Mouse (Mus musculus) splenic B cell, adult 2 months (primary cell): Measurements from ENCODE around the gene Gm49380.

Source experiments
- DNase-seq: peaks from one replicate; pipeline ENCODE4 v3.0.0-alpha.2; 2011; ENCODE audit warnings: low read depth, low spot score
- H3K27me3 ChIP-seq: 2 replicates; pipeline ENCODE4 v1.6.1; 2012; ENCODE audit warnings: mild to moderate bottlenecking, low read length, moderate library complexity, mixed read lengths; ENCODE audit not compliant: control insufficient read depth, poor library complexity, insufficient read depth, severe bottlenecking
- H3K36me3 ChIP-seq: 2 replicates; pipeline ENCODE4 v1.6.1; 2012; ENCODE audit warnings: mild to moderate bottlenecking, low read length, moderate library complexity, mixed read lengths; ENCODE audit not compliant: control insufficient read depth, poor library complexity, insufficient read depth, severe bottlenecking

Gm49380 gene

GRCm38 (mm10) chr9:44078955-44079756, 34.1 kb downstream of the Gm49380 start:
- Histone ChIP-seq H3K36me3 (no peaks in the 10 kb centered on the region), H3K27me3 (no peaks in the 10 kb centered on the region; the same call in 1 of the 2 replicates)
- no peak for DNase-seq

DNA sequence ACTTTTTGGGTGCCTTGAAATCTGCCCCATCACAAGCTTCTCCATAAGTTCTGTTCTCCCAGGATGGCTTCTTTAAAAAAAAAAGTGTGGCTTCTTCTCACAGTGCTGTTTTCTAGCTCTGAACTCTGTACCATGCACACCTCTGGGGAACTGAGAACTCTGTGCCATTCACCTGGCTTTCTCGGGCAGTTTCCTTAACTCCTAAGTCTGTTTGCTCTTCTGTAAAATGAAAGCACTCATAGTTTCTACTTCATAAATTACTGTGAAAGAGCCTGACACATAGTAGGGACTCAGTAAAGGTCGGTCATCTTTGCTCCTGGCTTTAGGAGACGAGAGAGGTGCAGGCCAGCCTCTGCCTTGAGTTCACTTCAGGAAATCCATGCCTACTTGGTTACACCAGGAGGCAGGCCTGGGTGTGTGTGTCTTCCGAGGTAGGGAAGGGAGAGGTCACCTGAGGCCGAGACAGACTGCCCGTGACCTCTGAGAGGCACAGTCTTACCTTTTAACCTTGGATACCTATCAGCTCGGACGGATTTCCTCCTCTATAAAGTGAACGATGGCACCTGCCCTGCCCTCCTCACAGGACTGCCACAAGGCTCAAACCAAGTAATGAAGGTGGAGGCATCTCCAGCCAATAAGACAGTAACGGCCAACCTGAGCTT, 35.0 kb downstream of the Gm49380 start:
- Histone ChIP-seq H3K27me3 (no peaks in the 10 kb centered on the region), H3K36me3 (no peaks in the 10 kb centered on the region)
- no peak for DNase-seq

GRCm38 (mm10) chr9:44077266-44077910, 35.9 kb downstream of the Gm49380 start:
- H3K27me3 ChIP-seq: no peaks in the 10 kb centered on the region
- no peak for DNase-seq
- no peaks in the 10 kb centered on the region for H3K36me3 ChIP-seq

- peak; percentile 70 for DNase-seq
- no peaks in the 10 kb centered on the region for H3K27me3 ChIP-seq
- H3K36me3 ChIP-seq: no peaks in the 10 kb centered on the region
Observed at GRCm38 (mm10) chr9:44076764-44077120, 36.6 kb downstream of the Gm49380 start.

DNA sequence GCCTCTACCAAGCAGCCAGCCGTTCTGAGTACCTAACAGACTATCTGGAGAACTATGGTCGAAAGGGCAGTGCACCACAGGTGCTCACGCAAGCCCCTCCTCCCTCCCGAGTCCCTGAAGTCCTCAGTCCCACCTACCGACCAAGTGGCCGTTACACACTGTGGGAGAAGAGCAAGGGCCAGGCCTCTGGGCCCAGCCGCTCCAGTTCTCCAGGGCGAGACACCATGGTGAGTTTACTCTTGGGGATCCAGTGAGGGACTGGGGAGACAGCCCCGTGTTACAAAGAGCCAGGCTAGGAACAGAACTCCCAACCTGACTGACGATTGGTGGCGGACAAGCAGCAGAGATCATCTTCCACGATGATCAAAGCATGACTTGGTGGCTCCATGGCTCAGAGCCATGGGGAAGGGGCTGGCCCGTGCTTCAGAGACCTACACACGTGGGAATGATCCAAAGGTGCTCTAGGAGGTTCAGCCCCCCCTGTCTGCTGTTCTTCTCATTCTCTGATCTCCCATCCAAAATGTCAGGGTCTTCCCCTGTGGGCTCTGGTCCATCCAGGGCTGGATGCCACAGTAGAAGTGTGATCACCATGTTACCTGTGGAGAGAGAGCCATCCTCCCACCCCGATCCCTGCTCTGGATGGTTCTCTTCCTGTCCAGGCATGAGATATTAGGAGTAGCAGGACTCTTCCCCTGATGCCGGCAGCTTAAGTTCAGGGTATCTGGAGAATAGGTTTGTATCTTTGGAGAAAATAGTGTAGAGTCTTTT, 37.1 kb downstream of the Gm49380 start:
- Histone ChIP-seq H3K36me3 (no peaks in the 10 kb centered on the region), H3K27me3 (no peaks in the 10 kb centered on the region)
- DNase-seq: no peak

GRCm38 (mm10) chr9:44075276-44075995, 37.9 kb downstream of the Gm49380 start:
- Histone ChIP-seq H3K36me3 (no peaks in the 10 kb centered on the region), H3K27me3 (no peaks in the 10 kb centered on the region)
- DNase-seq: no peak

DNA sequence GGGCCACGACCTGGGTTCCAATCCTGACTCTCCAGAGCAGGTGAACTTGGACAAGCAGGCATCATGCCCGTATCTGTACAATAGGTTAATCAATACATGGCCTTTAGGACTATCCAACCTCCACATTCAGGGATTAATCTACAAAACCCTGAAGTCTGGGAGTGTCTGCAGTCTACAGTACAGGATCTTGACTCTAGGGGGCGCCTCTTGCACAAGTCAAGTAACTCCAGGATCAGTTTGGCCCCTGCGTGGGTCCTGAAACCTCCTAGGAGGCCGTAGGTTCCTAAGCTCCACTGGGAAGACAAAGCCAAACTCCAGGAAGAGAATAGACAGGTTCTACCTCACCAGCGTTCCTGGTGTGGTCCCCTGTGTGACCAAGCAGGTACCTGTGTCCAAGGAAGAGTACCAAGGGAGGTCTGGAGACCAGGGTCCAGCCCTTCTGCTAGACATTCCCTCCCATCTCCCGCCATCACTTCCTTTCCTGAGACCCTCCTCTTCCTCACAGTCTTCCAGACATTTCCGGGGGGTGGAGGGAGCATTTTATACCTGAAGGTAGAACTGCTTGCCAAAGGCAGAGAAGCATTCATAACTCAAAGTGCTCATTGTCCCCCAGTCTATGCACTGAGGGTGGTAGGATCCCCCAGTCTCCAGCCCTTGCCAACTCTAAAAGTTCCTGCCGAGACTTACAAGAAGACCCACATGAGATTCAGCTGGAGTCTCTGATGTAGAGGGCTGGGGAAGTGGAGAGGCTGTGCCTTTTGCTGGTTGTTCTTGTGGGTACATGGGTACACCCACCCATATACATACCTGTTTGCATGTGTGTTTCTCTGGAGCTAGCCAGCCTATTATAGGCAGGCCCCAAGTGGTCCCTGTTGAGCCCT, 38.7 kb downstream of the Gm49380 start:
- DNase-seq: peak; percentile 64
- no peaks in the 10 kb centered on the region for H3K27me3 ChIP-seq
- H3K36me3 ChIP-seq: no peaks in the 10 kb centered on the region

DNA sequence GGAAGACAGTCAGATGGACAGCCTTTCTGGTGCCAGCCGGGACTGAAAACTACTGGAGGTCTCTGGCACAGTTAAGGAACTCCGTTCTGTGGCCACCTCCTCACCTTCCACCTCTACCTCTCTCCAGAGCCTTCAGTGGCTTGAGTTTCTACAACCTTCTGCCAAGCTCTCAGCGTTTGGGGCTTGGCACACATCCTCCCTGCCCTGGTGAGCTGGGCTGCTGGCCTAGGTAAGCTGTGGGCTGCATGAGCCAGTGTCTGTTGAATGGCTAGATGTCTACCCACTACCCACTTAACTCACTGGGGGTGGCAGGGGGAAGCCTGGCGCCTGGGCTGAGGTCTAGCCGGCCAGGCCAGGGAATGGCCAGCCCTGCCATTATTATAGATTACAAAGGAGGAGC, 40.2 kb downstream of the Gm49380 start:
- Histone ChIP-seq H3K27me3 (no peaks in the 10 kb centered on the region), H3K36me3 (no peaks in the 10 kb centered on the region)
- DNase-seq: no peak

DNA sequence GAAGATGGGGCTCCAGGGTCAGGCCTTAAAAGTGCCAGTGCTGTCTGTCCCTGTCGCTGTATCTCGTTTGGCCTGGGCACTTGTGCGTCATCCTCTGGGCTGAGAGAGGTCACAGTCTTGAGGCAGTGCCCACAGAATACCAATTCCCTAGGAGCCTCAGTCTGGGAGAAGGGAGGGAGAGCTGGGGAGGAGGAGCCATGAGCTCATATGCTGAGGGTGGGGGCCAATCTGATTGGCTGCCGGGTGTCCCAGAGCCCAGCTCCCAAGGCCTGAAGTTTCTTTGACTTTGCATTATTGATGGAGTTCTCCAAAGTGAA, 40.7 kb downstream of the Gm49380 start:
- no peaks in the 10 kb centered on the region for H3K27me3 ChIP-seq
- no peak for DNase-seq
- H3K36me3 ChIP-seq: no peaks in the 10 kb centered on the region

- DNase-seq: no peak
- Histone ChIP-seq H3K36me3 (no peaks in the 10 kb centered on the region), H3K27me3 (no peaks in the 10 kb centered on the region)
Observed at GRCm38 (mm10) chr9:44071914-44072598, 41.2 kb downstream of the Gm49380 start.

DNA sequence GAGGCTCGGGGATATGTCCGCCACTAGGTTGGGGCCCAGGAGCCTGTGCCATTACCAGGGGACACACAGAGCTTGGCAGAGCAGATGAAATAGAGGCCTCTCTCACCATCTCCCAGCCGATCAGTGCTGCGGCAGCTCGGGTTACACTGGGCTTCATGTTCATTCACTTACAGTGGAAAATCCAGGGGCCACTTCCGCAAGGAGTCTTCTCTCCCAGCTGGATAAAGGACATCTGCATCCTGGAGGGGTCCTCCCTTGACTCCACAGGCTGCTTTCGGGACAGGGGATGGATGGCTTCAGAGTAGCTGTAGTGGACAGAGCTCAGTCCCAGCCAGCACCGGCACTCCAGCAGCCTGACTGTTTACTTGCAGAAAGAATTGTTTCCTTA, 42.5 kb downstream of the Gm49380 start:
- no peak for DNase-seq
- H3K36me3 ChIP-seq: no peaks in the 10 kb centered on the region

GRCm38 (mm10) chr9:44070113-44070843, 43.0 kb downstream of the Gm49380 start:
- DNase-seq: no peak
- H3K27me3 ChIP-seq: no peaks in the 10 kb centered on the region

More for the DNA sequence above, 42.5 kb downstream of the Gm49380 start:
- H3K27me3 ChIP-seq: no peaks in the 10 kb centered on the region

DNA sequence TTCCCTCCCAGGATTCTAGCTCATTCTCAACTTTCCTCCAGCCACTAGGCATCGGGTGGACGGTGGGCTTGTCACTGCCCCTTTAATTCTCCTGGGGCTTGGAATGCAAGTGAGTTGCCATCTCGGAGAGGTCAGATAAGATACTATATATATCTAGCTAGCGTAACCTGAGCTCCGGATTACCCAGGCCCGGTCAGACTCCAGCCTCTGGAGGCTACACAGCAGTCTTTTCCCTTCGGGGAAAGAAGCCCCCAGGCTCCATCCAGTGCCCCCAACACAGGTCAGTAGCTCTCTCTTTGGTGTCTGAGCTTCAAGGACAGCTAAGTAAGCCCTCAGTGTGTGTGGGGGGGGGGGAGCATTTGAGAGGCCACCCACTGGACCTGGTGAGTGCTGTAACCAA, 44.0 kb downstream of the Gm49380 start:
- DNase-seq: no peak
- Histone ChIP-seq H3K36me3 (no peaks in the 10 kb centered on the region), H3K27me3 (no peaks in the 10 kb centered on the region)

More at GRCm38 (mm10) chr9:44070113-44070843, 43.0 kb downstream of the Gm49380 start:
- no peaks in the 10 kb centered on the region for H3K36me3 ChIP-seq
